Mouse (Mus musculus) kidney, adult 2 months (tissue): Measurements from ENCODE around the gene Rgs12. TPM values are rescaled to one million over a fixed set of nuclear protein-coding genes. Genes with fewer than 3 reads are reported as not detected.

Experiments used
- DNase-seq: peaks from one replicate; pipeline ENCODE4 v3.0.0; 2021
- H3K27ac ChIP-seq: fragments of 200-500 bp; 2 replicates; pipeline ENCODE4 v1.5.1; 2012; ENCODE audit warnings: low read depth, low read length, control low read depth, inconsistent platforms; ENCODE audit not compliant: insufficient read depth
- H3K27me3 ChIP-seq: fragments of 200-500 bp; replicated peaks from 2 replicates; pipeline ENCODE4 v1.6.1; 2012; ENCODE audit warnings: mild to moderate bottlenecking, moderate library complexity, low read length, inconsistent platforms; ENCODE audit not compliant: control insufficient read depth, insufficient read depth
- H3K36me3 ChIP-seq: fragments of 200-500 bp; 2 replicates; pipeline ENCODE4 v1.6.1; 2012; ENCODE audit warnings: mild to moderate bottlenecking, moderate library complexity, low read length, inconsistent platforms; ENCODE audit not compliant: control insufficient read depth, insufficient read depth
- H3K4me1 ChIP-seq: fragments of 200-500 bp; 2 replicates; pipeline ENCODE4 v1.6.1; 2011; ENCODE audit warnings: low read length; ENCODE audit not compliant: control insufficient read depth, insufficient read depth
- H3K4me3 ChIP-seq: fragments of 200-500 bp; 2 replicates; pipeline ENCODE4 v1.5.1; 2011; ENCODE audit warnings: mild to moderate bottlenecking, low read depth, low read length, control low read depth; ENCODE audit not compliant: insufficient read depth
- CTCF ChIP-seq: fragments of 200-500 bp; conservative IDR thresholded peaks from 2 replicates; pipeline ENCODE4 v1.5.1; 2011; ENCODE audit warnings: low read depth, mild to moderate bottlenecking, control low read depth, low read length, moderate library complexity, mixed read lengths; ENCODE audit not compliant: insufficient read depth, insufficient read length
- POLR2A ChIP-seq: fragments of 200-500 bp; IDR thresholded peaks from one replicate; pipeline ENCODE4 v1.6.1; 2011; ENCODE audit warnings: low read depth, low read length, control low read depth
- WGBS: fragments of 180-500 bp; shearing (Covaris S2); methylation state at CpG from one replicate; pipeline ENCODE4 v1.1.7; 2018; 5-methylcytosine and 5-hydroxymethylcytosine counted together
- polyA plus RNA-seq: library from polyadenylated mRNA; depleted of rRNA; stranded (reverse); fragments of >200 nt; gene quantifications from 2 replicates; pipeline ENCODE4 v1.2.3, GENCODE M21; 2012

Rgs12 gene
- polyA plus RNA-seq, 1 experiment = 20.7 TPM

- H3K36me3 ChIP-seq = no peaks in the 10 kb centered on the region
- H3K27me3 ChIP-seq = no peaks in the 10 kb centered on the region
- no peak overlapping the region for H3K4me3 ChIP-seq
- DNase-seq = no peak
- no peaks in the 10 kb centered on the region for H3K4me1 ChIP-seq
- TF ChIP-seq CTCF = no peak
- no peak for TF ChIP-seq POLR2A
- no peak overlapping the region for H3K27ac ChIP-seq
- 77% methylated on average over 2 of the region's 2 CpGs for WGBS
Measured at GRCm38 (mm10) chr5:34984933-34985332, 35.7 kb downstream of the Rgs12 start.

- TF ChIP-seq POLR2A (no peak), CTCF (peak; percentile 94)
- DNase-seq = peak; percentile 83
- H3K4me3 ChIP-seq = no peak overlapping the region
- no peaks in the 10 kb centered on the region for H3K36me3 ChIP-seq
- 40% methylated on average over 2 of the region's 2 CpGs for WGBS
- H3K27me3 ChIP-seq = no peaks in the 10 kb centered on the region
- no peak overlapping the region for H3K27ac ChIP-seq
- H3K4me1 ChIP-seq = no peaks in the 10 kb centered on the region
Measured at GRCm38 (mm10) chr5:34985867-34986266, 36.6 kb downstream of the Rgs12 start.

- no peak for DNase-seq
- WGBS = 76% methylated on average over 2 of the region's 2 CpGs
- no peak overlapping the region for H3K4me3 ChIP-seq
- H3K4me1 ChIP-seq = no peaks in the 10 kb centered on the region
- no peaks in the 10 kb centered on the region for H3K36me3 ChIP-seq
- no peak overlapping the region for H3K27ac ChIP-seq
- TF ChIP-seq POLR2A = no peak
- no peak for TF ChIP-seq CTCF
- H3K27me3 ChIP-seq = no peaks in the 10 kb centered on the region
Measured at GRCm38 (mm10) chr5:34987396-34987795, 38.2 kb downstream of the Rgs12 start.

GRCm38 (mm10) chr5:34988690-34989089 is 39.4 kb downstream of the Rgs12 start:
- Histone ChIP-seq H3K27me3 (no peaks in the 10 kb centered on the region), H3K36me3 (no peaks in the 10 kb centered on the region), H3K27ac (no peak overlapping the region), H3K4me3 (no peak overlapping the region), H3K4me1 (no peaks in the 10 kb centered on the region)
- TF ChIP-seq CTCF (no peak), POLR2A (no peak)
- WGBS = 67% methylated on average over 5 of the region's 5 CpGs
- DNase-seq = no peak

- no peaks in the 10 kb centered on the region for H3K36me3 ChIP-seq
- H3K4me1 ChIP-seq = no peaks in the 10 kb centered on the region
- WGBS = 46% methylated on average over 12 of the region's 12 CpGs
- H3K27me3 ChIP-seq = no peaks in the 10 kb centered on the region
- peak; percentile 21 for DNase-seq
- no peak overlapping the region for H3K27ac ChIP-seq
- H3K4me3 ChIP-seq = no peak overlapping the region
- TF ChIP-seq CTCF (no peak), POLR2A (no peak)
Measured at GRCm38 (mm10) chr5:34989321-34989772, 40.1 kb downstream of the Rgs12 start.

- no peaks in the 10 kb centered on the region for H3K4me1 ChIP-seq
- DNase-seq = no peak
- no peaks in the 10 kb centered on the region for H3K27me3 ChIP-seq
- H3K4me3 ChIP-seq = no peak overlapping the region
- H3K27ac ChIP-seq = no peak overlapping the region
- WGBS = 70% methylated on average over 3 of the region's 3 CpGs
- H3K36me3 ChIP-seq = no peaks in the 10 kb centered on the region
- no peak for TF ChIP-seq POLR2A
- TF ChIP-seq CTCF = no peak
Measured at GRCm38 (mm10) chr5:34998754-34999153, 49.5 kb downstream of the Rgs12 start.

- no peaks in the 10 kb centered on the region for H3K4me1 ChIP-seq
- no peak for TF ChIP-seq POLR2A
- TF ChIP-seq CTCF = no peak
- no peak overlapping the region for H3K27ac ChIP-seq
- H3K36me3 ChIP-seq = no peaks in the 10 kb centered on the region
- H3K27me3 ChIP-seq = no peaks in the 10 kb centered on the region
- WGBS = 86% methylated on average over 6 of the region's 6 CpGs
- no peak for DNase-seq
- no peak overlapping the region for H3K4me3 ChIP-seq
Measured at GRCm38 (mm10) chr5:34999281-34999680, 50.0 kb downstream of the Rgs12 start.

GRCm38 (mm10) chr5:35000323-35000722 is 51.1 kb downstream of the Rgs12 start:
- Histone ChIP-seq H3K4me3 (no peak overlapping the region), H3K27me3 (no peaks in the 10 kb centered on the region), H3K27ac (no peak overlapping the region), H3K36me3 (no peaks in the 10 kb centered on the region), H3K4me1 (no peaks in the 10 kb centered on the region)
- TF ChIP-seq CTCF = no peak
- TF ChIP-seq POLR2A = no peak
- DNase-seq = no peak
